Mouse (Mus musculus): ENCODE data around the gene Mospd3. TPM values are rescaled to one million over a fixed set of nuclear protein-coding genes. Genes with fewer than 3 reads are reported as not detected.
A peak's percentile ranks its signal among the peaks of the same experiment; 100 is the strongest.

Gene Mospd3
- 10 to 100 TPM; 36.7 to 40.0 TPM for total RNA-seq (2021)
- long read RNA-seq, experiment 1, transcript Mospd3-202 (5 exons, 1,318 nt), result major isoform, 28 of 31 reads
- long read RNA-seq, experiment 1, partial matches to known transcripts, result 1 of 31 reads
- long read RNA-seq, experiment 1, other reads (novel, unspliced or antisense), result 2 of 31 reads
- long read RNA-seq, experiment 2, transcript Mospd3-202 (5 exons, 1,318 nt), result major isoform, 28 of 33 reads
- long read RNA-seq, experiment 2, partial matches to known transcripts, result 1 of 33 reads
- long read RNA-seq, experiment 2, other reads (novel, unspliced or antisense), result 1 of 33 reads

DNA sequence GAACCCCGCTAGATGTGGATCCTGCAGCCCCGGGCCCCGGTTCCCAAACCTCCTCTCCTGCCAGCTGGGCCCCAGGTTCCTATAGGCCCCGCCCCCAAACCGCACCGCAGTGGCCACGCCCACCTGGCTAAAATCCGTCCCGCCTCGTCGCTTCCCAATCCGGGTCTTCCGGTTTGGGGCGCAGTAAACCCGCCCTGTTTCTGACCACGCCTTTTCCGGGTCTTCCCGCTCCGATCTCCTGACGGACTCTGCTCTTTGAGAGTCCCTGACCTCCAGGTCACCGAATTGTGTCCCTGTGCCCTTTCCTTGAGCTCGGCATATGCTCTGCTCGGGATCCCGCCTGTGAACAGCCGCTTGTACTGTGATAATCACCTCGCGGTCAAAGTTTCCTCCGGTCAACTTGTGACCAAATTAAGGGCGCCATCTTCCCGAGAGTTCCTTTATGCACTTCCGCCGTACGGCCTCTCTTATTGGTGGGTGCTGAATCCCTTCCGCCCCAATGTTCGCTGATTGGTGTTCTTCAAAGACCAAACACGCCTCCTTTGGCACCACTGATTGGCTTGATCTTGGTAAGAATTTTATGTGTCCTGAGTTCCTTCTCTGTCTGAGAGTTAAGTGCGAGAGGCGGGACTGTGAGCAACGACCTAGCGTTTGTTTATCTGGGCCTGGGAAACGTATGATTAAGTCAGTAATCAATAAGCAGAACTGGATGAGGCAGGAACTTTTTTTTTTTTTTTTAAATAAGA is at the start of gene Mospd3:
Gene Mospd3 (minus strand): TSS at position 440 of the 746 bp plus-strand sequence.
- DNase-seq (ENCODE audit: low spot score in 2 of 2), result peak; percentile 96 to 98

DNA sequence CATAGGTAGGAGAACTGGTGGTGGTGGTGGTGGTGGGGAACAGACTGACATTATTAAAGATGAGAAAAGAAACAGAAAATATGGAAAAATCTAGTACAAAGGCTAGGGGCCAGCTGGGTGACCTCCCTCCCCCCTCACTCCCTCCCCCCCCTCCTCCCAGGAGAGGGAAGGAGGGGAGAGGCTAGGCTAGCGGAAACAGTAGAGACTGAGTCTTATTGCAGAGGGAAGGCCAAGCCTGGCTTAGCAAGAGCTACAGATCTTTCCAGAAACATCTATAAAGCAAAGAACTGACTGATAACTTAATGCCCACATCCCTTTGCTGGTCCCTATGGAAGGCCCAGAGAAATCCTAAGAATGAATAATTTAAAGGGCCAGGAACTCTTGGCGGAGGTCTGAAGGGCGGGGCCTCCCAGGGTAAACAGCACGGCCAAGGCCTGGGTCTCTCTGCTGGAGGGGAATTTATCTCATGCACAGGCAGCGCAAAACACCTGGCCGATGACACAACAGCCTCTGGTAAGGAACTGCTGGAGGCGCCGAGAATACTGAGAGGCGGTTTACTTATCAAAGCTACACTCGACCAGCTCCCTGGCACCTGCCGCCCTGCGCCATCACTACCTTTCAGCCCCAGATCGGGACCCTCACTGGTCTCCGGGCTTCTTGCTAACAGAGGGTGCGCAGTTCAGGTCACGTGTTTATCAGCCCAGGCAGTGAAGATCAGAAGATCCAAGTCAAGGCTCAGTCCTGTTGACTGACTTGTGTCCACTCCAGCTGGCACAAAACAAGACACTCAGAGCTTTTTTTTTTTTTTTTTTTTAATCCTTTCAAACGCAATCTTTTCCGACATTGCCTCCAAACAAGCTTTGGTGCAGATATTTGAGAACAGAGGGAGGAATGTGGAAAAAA is 49.1 kb upstream of the Mospd3 start:
- no peak for DNase-seq (ENCODE audit: low spot score in 2 of 2)

DNA sequence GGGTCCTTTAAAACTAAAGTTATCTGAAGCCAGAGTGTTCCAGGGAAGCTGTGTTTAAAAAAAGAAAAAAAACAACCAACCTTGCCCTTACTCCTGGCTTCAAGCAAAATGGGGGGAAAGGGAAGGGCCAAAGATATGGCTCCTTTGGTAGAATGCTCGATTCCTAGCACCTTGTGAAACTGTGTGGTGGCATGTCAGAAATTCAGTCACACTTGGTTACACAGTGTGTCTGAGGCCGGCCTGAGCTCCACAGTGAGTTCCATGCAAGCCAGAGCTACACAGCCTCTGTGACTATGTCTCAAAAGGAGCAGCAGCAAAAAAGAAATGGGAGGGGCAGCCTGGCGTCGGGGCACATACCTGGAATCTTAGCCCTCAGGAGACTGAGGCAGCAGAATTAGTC is 48.4 kb upstream of the Mospd3 start:
- DNase-seq (ENCODE audit: low spot score in 2 of 2), result no peak

DNA sequence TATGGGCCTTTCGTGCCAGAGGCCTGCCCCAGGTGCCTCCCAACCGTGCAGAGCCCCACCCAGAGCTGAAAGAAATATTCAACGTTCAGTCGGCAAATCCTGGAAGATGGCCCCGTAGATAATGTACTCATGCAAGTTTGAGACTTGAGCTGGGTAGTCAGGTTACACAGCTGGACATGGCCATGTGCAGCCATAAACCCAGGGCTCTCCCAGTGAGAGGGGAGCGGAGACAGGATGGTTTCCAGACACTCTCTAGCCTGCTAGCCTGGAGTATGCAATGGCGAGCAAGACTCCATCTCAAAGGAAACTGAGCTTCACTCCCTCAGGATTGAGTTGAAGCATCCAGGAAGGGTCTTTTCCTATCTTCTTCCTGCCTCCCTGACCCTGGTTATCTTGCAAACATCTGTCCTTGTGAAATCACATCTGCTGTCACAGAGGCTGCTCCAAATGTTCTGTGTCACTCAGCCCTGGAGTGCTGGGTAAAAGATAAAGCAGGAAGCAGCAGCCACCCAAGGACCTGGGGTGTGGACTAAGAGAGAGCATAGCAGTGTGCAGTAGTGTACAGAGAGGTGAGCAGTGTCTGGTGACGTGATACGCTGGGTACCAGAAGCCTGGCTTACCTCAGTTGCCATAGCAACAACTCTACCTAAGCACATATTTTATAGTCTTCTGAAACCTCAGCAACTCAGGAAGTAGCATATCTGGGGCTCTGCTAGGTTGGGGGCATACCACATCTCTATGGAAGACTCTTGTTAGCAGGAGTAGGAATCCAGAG is 47.2 kb upstream of the Mospd3 start:
- DNase-seq (ENCODE audit: low spot score in 2 of 2), result no peak

DNA sequence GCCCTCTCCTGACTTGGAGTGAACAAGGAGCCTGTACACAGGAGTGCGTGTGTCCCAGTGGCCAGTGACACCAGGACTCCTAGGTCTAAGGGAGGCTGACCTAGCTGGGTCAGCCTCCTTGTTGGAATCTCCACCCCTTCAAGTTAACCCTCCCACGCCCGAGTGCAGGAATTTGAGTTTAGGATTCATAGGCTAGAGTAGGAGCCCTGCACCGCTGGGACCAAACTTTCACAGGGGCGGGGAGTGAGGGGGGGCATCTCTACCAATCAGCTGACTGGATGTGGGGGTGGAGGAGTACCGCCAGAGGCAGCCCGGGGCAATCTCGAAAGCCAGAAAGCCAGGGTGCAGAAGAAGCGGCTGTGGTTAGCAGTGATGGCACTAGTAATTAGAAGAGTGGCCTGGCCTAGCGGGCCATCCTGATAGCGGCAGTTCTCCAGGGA is 44.8 kb upstream of the Mospd3 start, which contains the start of gene Irs3:
Gene Irs3 (minus strand): TSS at position 63 of the 440 bp plus-strand sequence.
- DNase-seq (ENCODE audit: low spot score in 2 of 2), result no peak

DNA sequence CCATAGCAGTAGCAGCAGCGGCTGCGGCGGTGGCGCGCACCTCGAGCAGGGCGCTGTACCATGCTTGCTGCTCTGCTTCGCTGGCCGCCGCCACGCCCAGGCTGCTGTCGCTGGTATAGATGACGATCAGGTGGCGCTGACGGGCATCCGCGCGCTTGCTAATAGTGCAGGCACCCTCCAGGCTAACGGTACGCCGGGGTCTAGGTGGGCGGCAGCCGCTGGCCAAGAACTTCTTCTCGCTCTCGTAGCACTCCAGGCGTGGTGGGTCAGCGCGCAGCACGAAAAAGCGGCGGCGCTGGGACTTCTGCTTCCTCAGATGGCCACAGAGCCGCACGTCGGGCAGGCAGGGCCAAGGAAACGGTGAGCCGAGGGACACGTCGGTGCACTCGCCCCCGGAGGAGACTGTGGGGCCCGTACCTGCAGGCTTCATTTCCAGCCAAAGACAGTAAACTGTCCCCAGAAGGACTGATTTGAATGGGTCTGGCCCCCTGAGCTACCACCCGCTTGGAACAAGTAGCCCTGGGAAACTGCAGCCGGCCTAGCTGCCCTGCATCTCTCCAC is 44.3 kb upstream of the Mospd3 start:
- no peak for DNase-seq (ENCODE audit: low spot score in 2 of 2)

DNA sequence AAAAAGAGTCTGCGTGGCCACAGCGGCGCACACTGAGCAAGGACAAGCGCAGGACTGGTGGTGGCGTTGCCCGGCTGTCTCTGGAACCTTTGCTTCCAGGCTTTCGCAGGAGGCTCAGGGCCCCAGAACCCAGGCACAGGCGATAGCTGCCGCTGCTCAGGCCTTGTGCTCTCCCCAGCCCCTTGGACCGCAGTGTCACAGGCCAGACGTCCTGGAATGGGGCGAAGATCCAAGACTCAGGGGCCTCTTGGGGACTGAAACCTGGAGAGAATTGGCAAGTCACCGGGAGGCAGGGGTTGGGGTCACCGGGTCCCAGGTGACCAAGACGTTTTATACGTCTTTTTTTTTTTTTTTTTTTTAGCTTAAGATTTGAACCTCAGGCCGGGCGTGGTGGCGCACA is 43.6 kb upstream of the Mospd3 start:
- DNase-seq (ENCODE audit: low spot score in 2 of 2), result no peak

DNA sequence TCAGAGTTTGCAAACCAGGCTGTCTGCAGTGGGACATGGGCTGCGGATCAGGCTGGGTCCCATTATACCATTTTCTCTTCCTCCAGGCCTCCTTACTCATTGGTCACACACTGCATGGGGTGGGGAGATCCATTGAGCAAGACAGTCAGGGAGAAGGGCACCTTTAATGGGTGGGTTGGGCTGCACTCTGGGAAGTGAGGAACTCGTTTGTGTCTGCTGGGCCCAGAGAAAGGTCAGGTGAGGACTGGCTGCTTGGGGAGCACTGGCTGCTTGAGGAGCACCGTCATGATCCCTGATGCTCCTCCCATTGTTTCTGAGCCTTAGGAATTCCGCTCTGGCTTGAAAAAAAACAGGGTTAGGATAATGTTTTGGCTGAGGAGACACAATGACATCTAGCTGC is 42.0 kb upstream of the Mospd3 start:
- no peak for DNase-seq (ENCODE audit: low spot score in 2 of 2)

DNA sequence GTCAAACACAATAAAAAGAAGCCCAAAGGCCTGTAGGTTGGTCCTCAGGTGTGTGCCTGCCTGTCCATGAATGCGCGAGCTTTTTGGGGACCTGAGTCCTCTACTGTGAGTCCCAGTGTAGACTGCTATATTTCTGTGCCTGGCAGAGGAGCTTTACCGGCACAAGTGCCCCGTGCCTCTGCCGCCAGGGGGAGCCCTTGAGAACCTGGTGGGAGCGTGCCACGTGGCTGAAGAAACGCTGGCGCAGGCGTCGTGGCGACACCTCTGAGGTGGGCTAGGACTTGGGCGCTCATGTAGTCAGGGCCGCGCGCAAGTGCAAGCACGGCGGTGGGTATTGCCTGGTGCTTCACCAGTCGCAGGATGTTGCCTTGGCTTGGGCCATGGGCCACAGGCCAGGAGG is 40.2 kb upstream of the Mospd3 start, which contains the start of gene Sap25:
Gene Sap25 (plus strand): TSS at position 281 of the 400 bp plus-strand sequence.
- DNase-seq (ENCODE audit: low spot score in 2 of 2), result no peak

DNA sequence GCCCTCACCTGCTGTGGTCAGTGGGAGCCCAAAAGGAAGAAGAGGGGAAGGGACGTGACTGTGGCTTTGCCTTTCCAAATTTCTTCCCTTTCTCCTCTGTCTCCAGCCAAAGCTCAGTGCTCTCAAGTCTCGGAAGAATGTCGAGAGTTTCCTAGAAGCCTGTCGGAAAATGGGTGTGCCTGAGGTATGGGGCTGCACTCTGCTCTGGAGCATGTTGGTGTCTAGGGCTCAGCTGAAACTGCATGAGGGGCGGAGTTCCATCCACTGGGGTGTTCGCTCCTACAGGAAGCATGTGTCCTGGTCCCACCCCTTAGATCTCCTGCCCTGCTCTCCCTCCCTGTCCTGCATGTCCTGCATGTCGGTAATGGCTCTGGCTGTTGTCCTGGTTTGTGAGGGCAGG is 38.6 kb upstream of the Mospd3 start:
- DNase-seq (ENCODE audit: low spot score in 2 of 2), result no peak

DNA sequence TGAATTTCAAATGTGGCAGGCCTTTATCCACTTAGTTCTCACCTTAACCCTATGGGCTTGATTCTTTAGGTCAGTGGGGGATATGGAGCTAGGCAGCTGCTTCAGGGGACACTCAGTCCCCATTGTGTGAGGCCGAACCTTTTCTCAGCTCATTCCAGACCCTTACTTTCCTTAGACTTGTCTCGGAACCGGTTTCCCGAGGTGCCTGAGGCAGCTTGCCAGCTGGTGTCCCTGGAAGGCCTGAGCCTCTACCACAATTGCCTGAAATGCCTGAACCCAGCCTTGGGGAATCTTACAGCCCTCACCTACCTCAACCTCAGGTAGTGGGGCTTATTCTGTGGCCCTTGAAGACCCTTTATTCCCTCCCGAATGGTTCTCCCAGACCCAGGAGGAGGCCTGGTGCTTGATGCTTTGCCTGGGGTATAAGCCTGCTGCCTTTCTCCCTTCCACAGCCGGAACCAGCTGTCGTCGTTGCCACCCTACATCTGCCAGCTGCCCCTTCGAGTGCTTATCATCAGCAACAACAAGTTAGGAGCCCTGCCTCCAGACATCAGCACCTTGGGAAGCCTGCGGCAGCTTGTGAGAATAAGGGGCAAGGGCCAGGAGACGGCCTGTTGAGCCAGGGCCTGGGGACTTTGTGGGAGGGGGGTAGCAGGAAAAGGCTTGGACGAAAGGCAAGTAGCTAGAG is 32.7 kb upstream of the Mospd3 start:
- DNase-seq (ENCODE audit: low spot score in 2 of 2), result no peak

DNA sequence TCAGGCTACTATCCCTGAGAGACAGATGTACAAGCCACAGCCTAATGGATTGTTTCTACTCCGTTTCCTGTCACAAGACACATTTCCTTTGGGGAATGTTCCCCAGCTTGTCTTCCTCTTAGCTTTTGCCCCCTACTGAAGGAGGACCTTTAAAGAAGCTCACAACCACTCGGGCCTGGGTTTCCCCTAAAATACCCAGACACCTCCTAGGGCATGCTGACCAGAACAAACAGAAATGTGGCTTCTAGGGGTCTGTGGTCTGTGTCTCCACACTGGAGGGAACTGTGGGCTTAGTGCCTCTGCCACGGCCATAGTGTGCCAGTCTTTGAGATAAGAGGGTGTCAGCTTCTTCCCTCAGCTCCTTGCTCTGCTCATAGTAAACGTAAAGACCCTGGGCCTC is 30.7 kb upstream of the Mospd3 start:
- DNase-seq (ENCODE audit: low spot score in 2 of 2), result no peak

DNA sequence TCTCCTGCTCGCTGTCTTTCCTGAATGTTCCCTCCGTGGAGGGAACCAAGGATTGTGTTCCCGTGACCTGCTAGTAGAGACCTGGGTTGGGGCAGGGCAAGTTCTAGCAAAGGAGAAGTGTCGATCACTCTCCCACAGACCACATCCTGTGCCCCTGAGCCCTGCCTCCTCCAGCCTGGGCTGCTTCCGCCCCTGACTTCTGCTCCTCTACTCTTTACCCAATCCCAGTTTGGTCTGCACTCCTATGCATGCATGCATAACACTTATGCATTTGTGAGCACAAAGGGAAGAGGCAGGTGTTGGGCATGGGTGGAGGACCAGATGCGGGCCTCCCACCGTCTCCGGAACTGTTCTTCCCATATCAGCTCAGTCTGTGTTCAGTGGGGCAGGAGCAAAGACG is 30.3 kb upstream of the Mospd3 start:
- no peak for DNase-seq (ENCODE audit: low spot score in 2 of 2)

DNA sequence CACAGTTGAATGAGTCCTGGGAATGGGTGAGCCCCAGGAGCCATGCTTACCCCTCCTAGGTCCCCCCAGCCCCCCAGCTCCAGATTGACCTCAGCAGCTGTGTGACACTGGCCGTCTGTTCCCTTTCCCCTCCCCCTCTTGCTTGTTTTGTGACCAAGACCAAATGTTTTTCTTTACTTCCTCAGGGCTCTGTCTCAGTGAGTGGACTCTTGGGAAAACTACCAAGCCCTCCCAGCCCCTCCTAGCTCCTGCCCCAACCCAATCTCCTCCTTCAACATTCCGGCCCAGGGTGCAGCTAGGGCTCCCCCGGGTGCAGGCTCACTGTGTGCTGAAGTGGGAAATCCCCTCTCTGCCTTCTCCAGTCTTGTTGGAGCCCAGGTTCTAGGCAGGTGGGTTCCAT is 29.7 kb upstream of the Mospd3 start:
- DNase-seq (ENCODE audit: low spot score in 2 of 2), result no peak

DNA sequence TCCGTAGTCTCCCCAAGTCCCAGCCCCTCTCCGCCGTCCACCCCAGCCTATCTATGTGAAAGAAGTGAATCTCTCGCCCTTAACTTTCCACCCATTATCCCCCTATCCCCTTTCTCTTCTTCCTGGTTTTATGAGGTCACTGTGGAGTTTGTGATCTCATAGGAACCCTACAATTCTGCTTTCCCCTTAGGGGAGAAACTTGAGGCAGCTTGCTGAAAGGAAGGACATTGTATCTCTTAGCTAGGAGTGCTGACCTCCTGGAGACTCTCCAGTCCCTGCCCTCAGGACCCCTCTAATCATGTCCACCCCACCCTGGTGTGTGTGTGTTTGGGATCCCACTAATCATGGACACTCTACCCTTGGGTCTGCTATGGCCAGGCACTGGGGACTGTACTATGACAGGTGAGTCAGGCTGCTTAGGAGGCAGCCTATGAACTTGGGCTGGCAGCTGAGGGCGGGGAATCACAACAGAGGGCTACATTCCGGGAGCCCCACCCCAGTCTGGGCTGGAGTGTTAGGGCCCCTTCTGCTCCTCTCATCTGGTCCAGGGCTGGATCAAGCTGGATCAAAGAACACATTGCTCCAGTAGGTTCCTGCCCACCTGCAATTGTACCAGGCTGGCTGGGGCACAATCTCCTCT is 29.2 kb upstream of the Mospd3 start:
- no peak for DNase-seq (ENCODE audit: low spot score in 2 of 2)

DNA sequence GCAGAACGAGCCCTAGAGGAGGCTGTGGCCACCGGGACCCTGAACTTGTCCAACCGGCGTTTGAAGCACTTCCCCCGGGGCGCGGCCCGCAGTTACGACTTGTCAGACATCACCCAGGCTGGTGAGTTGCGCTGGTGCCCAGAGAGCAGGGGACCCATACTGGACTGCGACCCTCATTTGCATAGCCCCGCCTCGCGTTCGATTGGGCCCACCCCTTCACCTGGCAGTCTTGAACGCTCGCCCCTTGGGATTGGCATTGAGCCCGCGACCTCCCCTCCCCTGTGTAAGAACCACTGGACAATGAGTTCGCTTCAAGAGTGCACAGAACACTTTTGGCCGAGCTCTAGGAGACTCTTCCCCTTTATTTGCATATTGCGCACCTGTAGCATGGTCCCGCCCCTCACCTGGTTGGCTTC is 28.5 kb upstream of the Mospd3 start:
- no peak for DNase-seq (ENCODE audit: low spot score in 2 of 2)

DNA sequence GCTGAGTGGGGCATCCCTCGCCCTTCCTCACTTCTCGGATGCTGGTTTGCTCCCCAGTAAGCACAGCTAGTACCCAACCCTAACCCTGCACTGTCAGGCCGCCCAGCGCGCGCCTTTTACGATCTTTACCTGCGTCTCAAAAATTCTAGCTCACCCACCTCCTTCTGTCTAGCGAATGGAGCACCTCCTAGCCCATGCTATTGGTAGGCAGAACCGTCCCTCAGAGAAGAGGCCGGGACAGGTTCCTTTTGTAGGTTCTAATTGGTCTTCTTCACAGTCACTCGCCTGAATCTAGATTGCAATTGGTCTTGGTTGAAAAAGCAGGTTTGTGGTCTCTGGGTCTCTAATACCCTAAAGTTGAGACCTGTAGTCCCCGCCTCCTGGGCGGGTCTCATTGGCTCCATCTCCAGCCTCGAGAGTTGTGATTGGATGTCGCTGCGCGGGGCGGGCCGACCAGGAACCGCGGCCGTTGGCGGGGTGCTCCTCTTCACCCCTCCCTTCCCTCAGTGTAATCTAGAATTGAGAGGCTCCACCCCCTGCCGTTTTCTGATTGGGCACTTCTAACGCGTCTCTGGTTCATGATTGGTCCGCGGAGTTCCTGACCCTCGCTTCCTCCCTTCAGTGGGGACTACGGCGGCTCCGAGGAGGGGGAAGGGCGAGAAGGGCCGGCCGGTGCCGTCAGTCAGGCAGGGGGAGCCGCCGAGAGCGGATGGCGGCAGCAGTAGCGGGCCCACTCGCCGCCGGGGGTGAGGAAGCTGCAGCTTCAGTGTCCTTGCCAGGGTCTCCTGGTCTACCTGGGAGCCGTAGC is 27.8 kb upstream of the Mospd3 start, which contains the start of the genes Fbxo24, Lrch4 and Gm20605:
Gene Fbxo24 (minus strand): TSS at position 505 of the 808 bp plus-strand sequence.
Gene Lrch4 (plus strand): TSS at position 624 of the 808 bp plus-strand sequence.
Gene Gm20605 (plus strand): TSS at position 678 of the 808 bp plus-strand sequence.
- peak; percentile 96 to 100 for DNase-seq (ENCODE audit: low spot score in 2 of 2)

DNA sequence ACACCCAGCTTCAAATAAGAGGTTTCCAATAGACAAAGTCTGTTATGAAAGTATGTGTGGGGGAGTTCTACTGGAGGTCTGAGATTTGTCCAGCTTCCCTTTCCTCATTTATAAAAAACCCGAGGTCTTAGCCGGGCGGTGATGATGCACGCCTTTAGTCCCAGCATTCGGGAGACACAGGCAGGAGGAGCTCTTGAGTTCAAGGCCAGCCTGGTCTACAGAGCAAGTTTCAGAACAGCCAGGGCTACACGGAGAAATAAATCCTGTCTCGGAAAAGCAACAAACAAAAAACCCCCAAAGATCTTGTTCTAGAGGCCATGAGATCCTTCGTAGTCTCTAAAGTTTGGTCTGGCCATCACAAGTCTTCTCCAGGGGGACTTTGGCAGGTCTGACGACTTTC is 27.1 kb upstream of the Mospd3 start:
- no peak for DNase-seq (ENCODE audit: low spot score in 2 of 2)
